Mouse (Mus musculus) ES-Bruce4 (cell line): ENCODE results near the gene Gpd2.

ENCODE experiments used
- CTCF ChIP-seq: IDR thresholded peaks from one replicate; pipeline ENCODE4 v1.8.1; 2011; ENCODE audit warnings: low read depth, low read length
- EP300 ChIP-seq: IDR thresholded peaks from 2 replicates; pipeline ENCODE4 v1.6.1; 2011; ENCODE audit warnings: low read depth, low read length; ENCODE audit not compliant: insufficient read depth

GRCm38 (mm10) chr2:57264912-57265311, 27.5 kb downstream of the Gpd2 start:
- TF ChIP-seq EP300 (no peak), CTCF (no peak)
